Mouse (Mus musculus) forebrain, embryonic 14.5 days (tissue): ENCODE measurements at regions not wholly inside any gene's neighbourhood (a gene's known extent, or its start where the extent isn't known, plus 50 kb on each side); places are given as distances from the start of the nearest gene placed in this dataset.
A peak's percentile ranks its signal among the peaks of the same experiment; 100 is the strongest.

ENCODE experiments used
- ATAC-seq: fragments of 200-750 bp; cut with Nextera tagmentation; 2 replicates; pipeline ENCODE4 v1.8.0; 2017; ENCODE audit warnings: mild to moderate bottlenecking, moderate library complexity
- DNase-seq: peaks from one replicate; pipeline ENCODE4 v3.0.0-alpha.2; 2015; ENCODE audit warnings: low spot score
- H3K27ac ChIP-seq: fragments of 300-500 bp; sonication (generic); 2 replicates; pipeline ENCODE4 v1.5.1; 2014; ENCODE audit warnings: low read depth, mild to moderate bottlenecking, control low read depth, low read length, moderate library complexity
- H3K27me3 ChIP-seq: fragments of 300-500 bp; sonication (generic); replicated peaks from 2 replicates; pipeline ENCODE4 v1.6.1; 2014; ENCODE audit warnings: low read length, control low read depth, mixed read lengths; ENCODE audit not compliant: control insufficient read depth, insufficient read depth
- H3K36me3 ChIP-seq: fragments of 300-500 bp; sonication (generic); 2 replicates; pipeline ENCODE4 v1.6.1; 2014; ENCODE audit warnings: low read length, control low read depth; ENCODE audit not compliant: control insufficient read depth, insufficient read depth
- H3K4me1 ChIP-seq: fragments of 300-500 bp; sonication (generic); 2 replicates; pipeline ENCODE4 v1.6.1; 2014; ENCODE audit warnings: antibody characterized with exemption, low read length, control low read depth; ENCODE audit not compliant: control insufficient read depth, insufficient read depth
- H3K4me2 ChIP-seq: fragments of 300-500 bp; sonication (generic); 2 replicates; pipeline ENCODE4 v1.6.1; 2014; ENCODE audit warnings: mild to moderate bottlenecking, control low read depth, low read length
- H3K4me3 ChIP-seq: fragments of 300-500 bp; sonication (generic); 2 replicates; pipeline ENCODE4 v1.5.1; 2014; ENCODE audit warnings: low read depth, low read length, control low read depth
- H3K9ac ChIP-seq: fragments of 300-500 bp; sonication (generic); 2 replicates; pipeline ENCODE4 v1.6.1; 2014; ENCODE audit warnings: mild to moderate bottlenecking, low read length, control low read depth, moderate library complexity
- H3K9me3 ChIP-seq: fragments of 300-500 bp; sonication (generic); replicated peaks from 2 replicates; pipeline ENCODE4 v1.6.1; 2016; ENCODE audit warnings: low read length, control low read depth, mixed read lengths; ENCODE audit not compliant: control insufficient read depth
- WGBS: fragments of 180-500 bp; shearing (Covaris S2); extraction: QIAGEN DNeasy Blood & Tissue Kit; methylation state at CpG from one replicate; pipeline ENCODE4 v1.1.7; 2014; 5-methylcytosine and 5-hydroxymethylcytosine counted together

DNA sequence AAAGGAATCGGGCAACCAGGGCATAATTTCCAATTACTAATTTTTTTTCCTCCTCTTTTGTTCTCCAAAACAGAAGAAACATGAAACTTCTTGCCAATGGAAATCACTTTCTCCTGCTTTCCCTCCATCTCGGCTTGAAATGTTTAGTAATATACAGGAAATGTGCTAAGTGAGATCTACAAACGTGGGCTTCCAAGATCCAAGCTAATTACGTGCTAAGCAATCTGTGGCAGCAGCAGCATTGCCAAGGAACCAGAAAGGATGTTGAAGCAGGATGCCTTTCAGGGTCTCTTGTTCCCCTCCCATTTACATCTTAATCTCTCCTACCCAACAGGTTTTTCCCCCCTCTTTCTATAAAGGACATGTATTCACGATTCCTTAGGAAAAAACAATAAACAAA is 660.2 kb upstream of the Sox9 start:
- 33% methylated on average over 5 of the region's 5 CpGs for WGBS
- Histone ChIP-seq H3K36me3 (no peaks in the 10 kb centered on the region), H3K9me3 (no peaks in the 10 kb centered on the region), H3K4me3 (no peak overlapping the region), H3K9ac (no peak overlapping the region), H3K27me3 (no peaks in the 10 kb centered on the region), H3K4me2 (no peak overlapping the region), H3K4me1 (no peaks in the 10 kb centered on the region), H3K27ac (no peak overlapping the region)
- DNase-seq (peak; percentile 82), ATAC-seq (0 out of 2 replicates have a peak, but pooled peaks have one; percentile 29)

DNA sequence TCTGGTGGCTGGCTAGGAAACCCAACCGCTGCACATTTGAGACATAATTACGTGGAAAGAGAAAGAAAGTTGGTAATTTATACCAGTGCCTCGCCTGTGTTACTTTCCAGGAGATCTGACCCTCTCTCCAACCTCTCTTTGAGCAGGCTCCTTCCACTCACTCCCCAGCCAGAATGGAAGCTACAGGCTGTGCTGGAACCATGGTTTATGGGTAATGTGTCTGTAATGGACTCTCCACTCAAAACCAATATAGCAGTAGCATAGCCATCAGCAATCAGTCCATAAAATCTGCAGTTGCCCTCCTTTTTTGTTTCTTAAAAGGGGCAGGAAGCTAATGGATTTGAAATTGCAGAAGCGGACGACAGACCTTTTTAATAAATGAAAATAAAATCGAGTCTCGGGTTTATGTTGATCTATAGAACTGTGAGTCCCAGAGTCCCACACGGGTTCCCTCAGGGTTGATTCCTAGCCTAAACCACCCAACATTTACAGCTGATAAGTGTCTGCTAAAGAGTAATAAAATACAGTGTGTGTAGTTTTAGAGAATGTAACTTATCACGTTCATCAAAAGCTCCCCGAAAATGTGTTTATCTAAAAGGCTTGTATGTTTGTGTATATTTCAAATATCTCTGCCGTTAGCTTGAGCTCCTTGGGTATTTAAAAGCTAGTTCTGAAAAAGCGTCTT is 656.6 kb upstream of the Sox9 start:
- H3K27me3 ChIP-seq: no peaks in the 10 kb centered on the region
- no peak overlapping the region for H3K4me3 ChIP-seq
- H3K27ac ChIP-seq: no peak overlapping the region
- no peak overlapping the region for H3K9ac ChIP-seq
- no peaks in the 10 kb centered on the region for H3K4me1 ChIP-seq
- DNase-seq (no peak), ATAC-seq (no peak)
- no peaks in the 10 kb centered on the region for H3K36me3 ChIP-seq
- 90% methylated on average over 12 of the region's 12 CpGs for WGBS
- no peaks in the 10 kb centered on the region for H3K9me3 ChIP-seq
- no peak overlapping the region for H3K4me2 ChIP-seq

DNA sequence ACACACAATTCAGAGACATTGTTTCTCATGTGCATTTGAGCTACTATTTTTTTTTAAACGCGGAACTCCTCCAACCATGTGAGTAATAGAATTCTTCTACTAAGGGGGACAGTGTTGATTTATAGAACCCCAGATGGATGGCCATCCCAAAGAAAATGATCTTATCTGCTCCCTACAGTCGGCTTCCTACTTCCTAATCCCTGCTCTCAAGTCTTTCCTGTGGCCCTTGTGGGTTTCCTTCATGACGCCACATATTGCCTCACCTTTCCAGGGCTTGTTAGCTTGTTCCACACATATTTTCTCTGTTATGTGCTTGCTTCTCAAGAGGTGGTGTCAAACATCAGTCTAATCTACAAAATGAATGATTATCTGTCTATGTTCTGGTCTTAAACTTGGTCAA is 651.9 kb upstream of the Sox9 start:
- H3K4me1 ChIP-seq: no peaks in the 10 kb centered on the region
- H3K4me2 ChIP-seq: no peak overlapping the region
- H3K36me3 ChIP-seq: no peaks in the 10 kb centered on the region
- H3K27me3 ChIP-seq: no peaks in the 10 kb centered on the region
- H3K4me3 ChIP-seq: no peak overlapping the region
- WGBS: 91% methylated on average over 4 of the region's 4 CpGs
- DNase-seq (no peak), ATAC-seq (no peak)
- no peaks in the 10 kb centered on the region for H3K9me3 ChIP-seq
- no peak overlapping the region for H3K9ac ChIP-seq
- H3K27ac ChIP-seq: no peak overlapping the region

DNA sequence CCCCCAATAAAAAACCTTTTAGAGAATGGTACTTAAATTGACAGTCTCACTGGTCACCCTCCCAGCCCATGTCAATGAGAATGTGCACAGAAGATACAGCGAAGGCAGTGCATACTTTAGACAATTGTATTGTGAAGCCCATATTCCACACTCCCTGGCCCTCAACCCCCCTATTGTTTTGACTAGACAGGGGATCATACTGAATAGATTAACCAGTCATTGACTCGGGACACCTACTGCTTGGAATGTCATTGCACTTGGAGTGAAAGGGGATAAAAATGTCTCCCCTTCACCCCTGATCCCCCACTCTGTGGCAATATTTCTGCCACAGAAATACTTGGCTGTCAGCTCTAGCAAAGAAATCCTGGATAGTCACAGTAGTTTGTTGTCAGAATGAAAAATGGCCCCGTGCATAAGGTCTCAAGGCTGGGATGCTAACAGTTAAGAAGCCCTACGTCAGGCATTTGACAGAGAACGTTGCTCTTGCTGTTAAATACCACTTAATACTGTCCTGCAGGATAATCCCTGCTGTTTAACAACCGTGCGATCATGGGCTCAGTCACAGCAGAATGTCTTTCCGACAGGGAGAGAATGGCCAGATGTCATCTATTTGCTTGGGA is 644.5 kb upstream of the Sox9 start:
- peak; percentile 30 for DNase-seq
- H3K4me3 ChIP-seq: no peak overlapping the region
- H3K36me3 ChIP-seq: no peaks in the 10 kb centered on the region
- H3K9me3 ChIP-seq: no peaks in the 10 kb centered on the region
- ATAC-seq: no peak
- no peaks in the 10 kb centered on the region for H3K27me3 ChIP-seq
- H3K27ac ChIP-seq: no peak overlapping the region
- no peak overlapping the region for H3K4me2 ChIP-seq
- H3K9ac ChIP-seq: no peak overlapping the region
- WGBS: 8% methylated on average over 8 of the region's 8 CpGs
- peaks cover 24% of the 10 kb centered on the region for H3K4me1 ChIP-seq

DNA sequence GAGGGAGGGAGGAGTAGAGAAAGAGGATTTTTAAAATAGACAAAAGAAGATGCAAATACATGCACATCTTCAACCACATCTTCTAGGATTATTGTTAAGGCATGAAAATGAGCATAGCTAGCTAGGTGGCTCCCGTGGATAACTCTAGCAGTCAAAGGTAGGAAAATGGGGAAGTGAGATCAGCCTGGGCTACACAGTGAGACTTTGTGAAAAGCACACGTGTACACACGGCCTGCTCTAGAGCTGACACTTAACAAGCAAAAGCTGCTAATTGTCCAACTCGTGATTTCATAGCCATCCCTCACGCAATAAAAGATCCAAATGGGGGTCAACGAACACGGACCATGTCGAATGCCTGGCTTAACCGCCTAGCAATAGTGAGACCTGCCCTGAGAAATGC is 642.0 kb upstream of the Sox9 start:
- Histone ChIP-seq H3K4me2 (no peak overlapping the region), H3K4me1 (peaks cover 24% of the 10 kb centered on the region), H3K36me3 (no peaks in the 10 kb centered on the region), H3K9me3 (no peaks in the 10 kb centered on the region), H3K27me3 (no peaks in the 10 kb centered on the region), H3K4me3 (no peak overlapping the region), H3K9ac (no peak overlapping the region), H3K27ac (no peak overlapping the region; the same call in 1 of the 2 replicates)
- 58% methylated on average over 9 of the region's 9 CpGs for WGBS
- 0 out of 2 replicates have a peak, but pooled peaks have one; percentile 54 for ATAC-seq
- peak; percentile 24 for DNase-seq

DNA sequence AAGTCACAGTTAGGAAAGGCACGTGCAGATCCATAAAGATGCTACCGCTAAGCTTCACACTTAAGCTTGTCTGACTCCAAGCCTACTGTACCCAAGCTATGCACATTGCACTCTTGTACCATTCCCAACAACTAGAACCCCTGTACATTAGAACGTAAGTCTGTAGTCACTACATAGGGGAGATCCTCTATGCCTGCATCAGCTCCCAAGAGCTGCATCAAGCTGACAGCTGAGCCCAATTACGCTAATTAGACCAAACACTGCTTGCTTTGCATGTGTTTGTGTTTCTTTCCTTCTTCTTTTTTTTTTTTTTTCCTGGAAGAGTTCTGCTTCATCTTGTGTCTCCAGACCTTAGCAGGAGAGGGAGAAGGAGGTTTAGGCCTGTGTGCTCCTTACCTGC is 641.5 kb upstream of the Sox9 start:
- peak; percentile 89 for ATAC-seq

DNA sequence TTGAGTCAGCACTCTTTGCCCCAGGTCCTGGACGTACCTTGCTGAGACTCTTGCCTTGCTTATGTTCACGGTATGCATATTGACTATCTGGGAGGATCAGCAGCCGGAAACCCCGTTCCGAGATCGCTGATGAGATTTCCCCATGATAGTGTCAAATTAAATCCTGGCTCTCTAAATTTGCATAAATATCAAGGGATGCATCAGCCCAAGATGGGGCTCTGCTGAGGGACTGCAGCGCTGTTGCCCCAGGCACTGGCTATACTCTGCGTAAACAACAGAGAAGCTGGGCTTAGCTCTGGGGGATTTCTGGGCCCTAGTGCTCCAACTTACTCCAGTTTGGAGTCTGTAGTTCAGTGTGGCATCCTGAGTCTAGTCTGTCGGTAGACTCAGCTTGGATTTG is 641.1 kb upstream of the Sox9 start:
- 49% methylated on average over 9 of the region's 9 CpGs for WGBS
- no peaks in the 10 kb centered on the region for H3K36me3 ChIP-seq
- H3K9ac ChIP-seq: no peak overlapping the region
- H3K4me1 ChIP-seq: peaks cover 24% of the 10 kb centered on the region
- DNase-seq (no peak), ATAC-seq (peak; percentile 54)
- peak overlapping the region; percentile 8; the same call in 1 of the 2 replicates for H3K4me2 ChIP-seq
- H3K4me3 ChIP-seq: no peak overlapping the region
- H3K9me3 ChIP-seq: no peaks in the 10 kb centered on the region
- H3K27me3 ChIP-seq: no peaks in the 10 kb centered on the region
- no peak overlapping the region for H3K27ac ChIP-seq

More for the DNA sequence above, 641.5 kb upstream of the Sox9 start:
- Histone ChIP-seq H3K9me3 (no peaks in the 10 kb centered on the region), H3K4me2 (peak overlapping the region; percentile 8; the same call in 1 of the 2 replicates), H3K4me1 (peaks cover 24% of the 10 kb centered on the region), H3K27ac (no peak overlapping the region; the same call in 1 of the 2 replicates), H3K9ac (no peak overlapping the region), H3K36me3 (no peaks in the 10 kb centered on the region), H3K4me3 (no peak overlapping the region), H3K27me3 (no peaks in the 10 kb centered on the region)
- DNase-seq: peak; percentile 89
- WGBS: 48% methylated on average over 4 of the region's 4 CpGs

DNA sequence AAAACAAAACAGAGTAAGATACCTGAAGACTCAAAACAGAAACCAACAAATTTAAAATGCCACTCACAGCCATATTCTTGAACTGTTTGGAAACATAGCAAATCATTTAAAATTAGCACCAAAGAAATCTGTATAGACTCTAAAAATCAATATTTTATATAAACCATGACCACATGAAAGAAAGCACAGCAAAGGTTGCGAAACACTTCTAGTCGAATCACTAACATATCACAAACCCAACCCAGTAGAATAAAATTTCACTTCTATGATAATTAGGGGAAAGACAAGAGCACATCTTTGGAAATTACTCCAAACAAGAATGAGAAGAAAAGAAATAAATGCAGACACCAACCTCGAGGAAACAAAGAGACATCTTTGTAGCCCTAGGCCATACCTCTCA is 630.0 kb upstream of the Sox9 start:
- H3K4me2 ChIP-seq: no peak overlapping the region
- no peak overlapping the region for H3K4me3 ChIP-seq
- DNase-seq: no peak
- WGBS: 85% methylated on average over 3 of the region's 3 CpGs
- H3K27me3 ChIP-seq: no peaks in the 10 kb centered on the region
- H3K36me3 ChIP-seq: no peaks in the 10 kb centered on the region
- H3K27ac ChIP-seq: no peak overlapping the region
- ATAC-seq: no peak
- peaks cover 4% of the 10 kb centered on the region; the same call in 1 of the 2 replicates for H3K4me1 ChIP-seq
- no peak overlapping the region for H3K9ac ChIP-seq
- no peaks in the 10 kb centered on the region for H3K9me3 ChIP-seq

DNA sequence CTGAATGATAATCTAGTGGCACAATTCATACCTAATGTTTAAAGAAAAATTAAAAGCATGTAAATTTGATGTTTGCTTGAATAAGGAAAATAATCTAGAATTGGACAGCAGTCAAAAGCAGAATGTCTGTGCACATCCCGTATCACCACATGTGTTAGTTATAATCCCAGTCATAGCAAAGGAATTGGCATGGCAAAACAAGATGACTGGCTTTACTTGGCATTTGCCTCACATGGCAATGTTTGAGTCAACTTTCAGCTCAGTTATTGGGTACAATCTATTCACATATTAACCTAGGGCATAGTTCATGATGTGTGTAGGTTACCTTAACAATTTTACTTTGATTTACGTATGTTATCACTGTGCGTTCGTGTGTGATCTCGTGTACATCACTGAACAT is 628.8 kb upstream of the Sox9 start:
- H3K4me2 ChIP-seq: no peak overlapping the region
- H3K9ac ChIP-seq: no peak overlapping the region
- H3K9me3 ChIP-seq: no peaks in the 10 kb centered on the region
- no peaks in the 10 kb centered on the region for H3K27me3 ChIP-seq
- H3K4me1 ChIP-seq: peaks cover 4% of the 10 kb centered on the region; the same call in 1 of the 2 replicates
- no peaks in the 10 kb centered on the region for H3K36me3 ChIP-seq
- no peak for DNase-seq
- ATAC-seq: no peak
- no peak overlapping the region for H3K27ac ChIP-seq
- no peak overlapping the region for H3K4me3 ChIP-seq
- 94% methylated on average over 5 of the region's 5 CpGs for WGBS
